9 mouse cellular contexts compared by ENCODE assay signal in genomic region chr9:96536895-96537614, GRCm38 (mm10). TPM values are rescaled to one million over a fixed set of nuclear protein-coding genes. Genes with fewer than 3 reads are reported as not detected.
DNase-seq lines count a peak whose midpoint lies in the region; ATAC-seq and TF ChIP-seq lines count a peak whose summit lies in the region.
"Had no signal": no experiment of that assay in that cellular context is flagged by ENCODE, and none has a peak within 500 bp of the region (broad histone marks: within the 10 kb centered on the region; RNA-seq: fewer than 3 reads in every experiment).

No protein-coding gene starts in this region.

- H3K27ac ChIP-seq in kidney, adult 2 months (ENCODE audit: insufficient read depth, low read depth, low read length) = no peak overlapping the region; the same call in 1 of the 2 replicates
- no peak overlapping the region; the same call in none of the 2 replicates for H3K27ac ChIP-seq in embryonic facial prominence, embryonic 13.5 days
- H3K27ac ChIP-seq in heart, postnatal 0 days (ENCODE audit: low read depth) = peak overlapping the region; percentile 59
- H3K27ac ChIP-seq in left cerebral cortex, adult 2 months = peak overlapping the region; percentile 76

- peak overlapping the region; percentile 62 for H3K4me3 ChIP-seq in kidney, adult 2 months (ENCODE audit: insufficient read depth, low read depth, low read length)
- peak overlapping the region; percentile 50 for H3K4me3 ChIP-seq in embryonic facial prominence, embryonic 13.5 days
- H3K4me3 ChIP-seq in heart, postnatal 0 days (ENCODE audit: low read depth, low read length) = peak overlapping the region; percentile 54
- peak overlapping the region; percentile 39 for H3K4me3 ChIP-seq in left cerebral cortex, adult 2 months

- TF ChIP-seq POLR2A in kidney, adult 2 months (IDR thresholded peaks at IDR 0.05; ENCODE audit: low read depth, low read length) = peak; percentile 13

- H3K27me3 ChIP-seq in kidney, adult 2 months (replicated peaks; ENCODE audit: control insufficient read depth, insufficient read depth, low read length) = no peaks in the 10 kb centered on the region
- H3K27me3 ChIP-seq in embryonic facial prominence, embryonic 13.5 days = no peaks in the 10 kb centered on the region
- H3K27me3 ChIP-seq in heart, postnatal 0 days (ENCODE audit: control insufficient read depth, insufficient read depth, low read length) = no peaks in the 10 kb centered on the region

- H3K4me2 ChIP-seq in embryonic facial prominence, embryonic 13.5 days = peak overlapping the region; percentile 70
- H3K4me2 ChIP-seq in heart, postnatal 0 days (ENCODE audit: low read depth, low read length) = peak overlapping the region; percentile 77

- H3K4me1 ChIP-seq in kidney, adult 2 months (ENCODE audit: control insufficient read depth, insufficient read depth, low read length) = peaks cover 4% of the 10 kb centered on the region; the same call in 1 of the 2 replicates
- H3K4me1 ChIP-seq in embryonic facial prominence, embryonic 13.5 days = peaks cover 12% of the 10 kb centered on the region
- H3K4me1 ChIP-seq in heart, postnatal 0 days (ENCODE audit: control insufficient read depth, insufficient read depth) = peaks cover 13% of the 10 kb centered on the region; the same call in 1 of the 2 replicates

- no peak for TF ChIP-seq EP300 in heart, postnatal 0 days (IDR thresholded peaks at IDR 0.05; ENCODE audit: low read depth)

- intact Hi-C loops in left cerebral cortex, adult 2 months (cut with DNase I) = no loop called here

- H3K36me3 ChIP-seq in kidney, adult 2 months (ENCODE audit: control insufficient read depth, insufficient read depth, low read length) = no peaks in the 10 kb centered on the region
- H3K36me3 ChIP-seq in embryonic facial prominence, embryonic 13.5 days = peaks cover 10% of the 10 kb centered on the region
- peaks cover 11% of the 10 kb centered on the region for H3K36me3 ChIP-seq in heart, postnatal 0 days (replicated peaks; ENCODE audit: control insufficient read depth, insufficient read depth, low read length)

- TF ChIP-seq CTCF in kidney, adult 2 months (conservative IDR thresholded peaks at IDR 0.05; ENCODE audit: insufficient read depth, insufficient read length, low read depth, low read length) = no peak
- no peak for TF ChIP-seq CTCF in heart, postnatal 0 days (IDR thresholded peaks at IDR 0.05; ENCODE audit: low read depth)
- TF ChIP-seq CTCF in left cerebral cortex, adult 2 months (IDR thresholded peaks at IDR 0.05) = no peak

- H3K9ac ChIP-seq in embryonic facial prominence, embryonic 13.5 days = peak overlapping the region; percentile 77
- peak overlapping the region; percentile 62 for H3K9ac ChIP-seq in heart, postnatal 0 days (replicated peaks; ENCODE audit: low read depth, low read length)

- WGBS in kidney, adult 2 months = 16% methylated on average over 37 of the region's 37 CpGs
- 26% methylated on average over 37 of the region's 37 CpGs for whole genome bisulfite sequencing in embryonic facial prominence, embryonic 13.5 days
- 23% methylated on average over 37 of the region's 37 CpGs for WGBS in heart, postnatal 0 days

- no peaks in the 10 kb centered on the region for H3K9me3 ChIP-seq in embryonic facial prominence, embryonic 13.5 days
- H3K9me3 ChIP-seq in heart, postnatal 0 days (replicated peaks; ENCODE audit: control insufficient read depth, low read length) = no peaks in the 10 kb centered on the region
- H3K9me3 ChIP-seq: G1E had no signal

- DNase-seq in kidney, adult 2 months = peak; percentile 18
- DNase-seq in kidney, adult 9 months = no peak
- DNase-seq in adrenal gland, postnatal 25 days = peak; percentile 60
- peak; percentile 66 for DNase-seq in heart, postnatal 0 days (ENCODE audit: low spot score)
- peak; percentile 27 to 47 for DNase-seq in left cerebral cortex, adult 2 months (ENCODE audit: extremely low spot score in 1 of 2, low spot score in 2 of 2)
- peak; percentile 21 for DNase-seq in lung, postnatal 36 days
- DNase-seq in right cerebral cortex, postnatal 14 days = peak; percentile 59

- ATAC-seq in embryonic facial prominence, embryonic 13.5 days (ENCODE audit: insufficient number of reproducible peaks, insufficient read depth, low FRiP score, low TSS enrichment, low read depth) = peak; percentile 76; the same call in 1 of the 2 replicates
- ATAC-seq in heart, postnatal 0 days (ENCODE audit: insufficient read depth, low read depth) = peak; percentile 83

RNA-seq across cellular contexts. Expression of gene Gm28729, which starts 12.0 kb away (rescaled TPM):
- not detected in 2 replicates for polyA plus RNA-seq in kidney, adult 2 months (2012; rRNA removed)
- total RNA-seq in adrenal gland, postnatal 25 days (2021) = not detected in 2 replicates
- polyA plus RNA-seq in embryonic facial prominence, embryonic 13.5 days (2015; fragmentation: Nextera tagmentation; extraction: Ambion mirVana) = not detected in 2 replicates
- not detected in 2 replicates for total RNA-seq in heart, postnatal 0 days (2014; rRNA removed; ENCODE audit: low replicate concordance)
- polyA plus RNA-seq in heart, postnatal 0 days (2015; fragmentation: Nextera tagmentation; extraction: Ambion mirVana) = 0.07 TPM in 1 of 2 replicates, not detected in the other
- total RNA-seq in left cerebral cortex, adult 2 months (2021) = not detected
- polyA plus RNA-seq: G1E had no signal

RNA-seq across cellular contexts. Expression of gene Rnf7, which starts 58.6 kb away (rescaled TPM):
- polyA plus RNA-seq in kidney, adult 2 months (2012; rRNA removed) = 229 and 261 TPM in 2 replicates
- 63.1 and 68.2 TPM in 2 replicates for total RNA-seq in adrenal gland, postnatal 25 days (2021)
- 233 and 242 TPM in 2 replicates for polyA plus RNA-seq in embryonic facial prominence, embryonic 13.5 days (2015; fragmentation: Nextera tagmentation; extraction: Ambion mirVana)
- 501 and 762 TPM in 2 replicates for total RNA-seq in heart, postnatal 0 days (2014; rRNA removed; ENCODE audit: low replicate concordance)
- 196 and 199 TPM in 2 replicates for polyA plus RNA-seq in heart, postnatal 0 days (2015; fragmentation: Nextera tagmentation; extraction: Ambion mirVana)
- total RNA-seq in left cerebral cortex, adult 2 months (2021) = 10 to 100 TPM; 59.5 to 67.7 TPM

Comparison
In these comparisons a context has a peak if more than half of its experiments do, and no peak if none do; other contexts are left out.
1. H3K27ac ChIP-seq: peak in heart, postnatal 0 days (single experiment) and left cerebral cortex, adult 2 months (single experiment); none in kidney, adult 2 months (single experiment) and embryonic facial prominence, embryonic 13.5 days (single experiment).
2. Peak in every context shown above with its lines, with median percentiles within 50 percentile points of each other: H3K4me3 ChIP-seq.